Mouse (Mus musculus) left cerebral cortex, adult 2 months (tissue): ENCODE results near the gene Cux2. TPM values are rescaled to one million over a fixed set of nuclear protein-coding genes. Genes with fewer than 3 reads are reported as not detected.

Experiments
- DNase-seq, 2 experiments: peaks; one replicate each; pipeline ENCODE4 v3.0.0; 2021 to 2022; ENCODE audit warnings: low spot score in 2 of 2, mixed read lengths in 1 of 2; ENCODE audit errors: extremely low spot score in 1 of 2
- H3K27ac ChIP-seq: fragments of 200-600 bp; 2 replicates; pipeline ENCODE4 v1.8.1; 2022
- H3K4me3 ChIP-seq: fragments of 200-600 bp; 2 replicates; pipeline ENCODE4 v1.8.1; 2022
- CTCF ChIP-seq: fragments of 200-600 bp; IDR thresholded peaks from 2 replicates; pipeline ENCODE4 v1.8.1; 2022; ENCODE audit warnings: antibody characterized with exemption, mild to moderate bottlenecking, moderate library complexity
- intact Hi-C: fragments of 180-260 bp; cut with DNase I; formaldehyde crosslinking; loops from one replicate; pipeline ENCODE4 v1.15.1; 2025
- total RNA-seq, 2 experiments: library from RNA; stranded (reverse); gene quantifications; 2 replicates each; pipeline ENCODE4 v1.2.3; 2021

The Cux2 gene
- total RNA-seq, 2 experiments from 2014 or later: 194 to 215 TPM

DNA sequence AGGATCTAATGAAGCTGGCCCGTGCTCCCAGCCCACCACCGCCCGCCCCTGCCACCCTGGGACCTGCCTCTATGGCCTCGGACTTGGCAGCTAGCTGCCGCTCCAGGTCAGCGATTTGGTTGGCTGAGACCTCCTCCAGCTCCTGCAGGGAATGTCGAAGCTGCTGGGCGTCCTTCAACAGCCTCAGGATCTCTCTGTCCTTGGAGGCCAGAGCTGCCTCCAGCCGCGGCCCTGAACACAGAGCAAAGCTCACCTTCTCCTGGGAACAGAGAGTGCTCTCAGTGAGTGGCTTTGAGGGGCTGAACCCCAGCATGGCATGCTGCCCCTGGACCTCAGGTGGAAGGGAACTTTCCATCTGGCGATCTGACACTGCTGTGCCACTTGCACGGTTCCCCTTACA lies 173.0 kb downstream of the Cux2 start:
- H3K27ac ChIP-seq: no peak overlapping the region
- intact Hi-C loops: no loop called here
- DNase-seq: no peak
- no peak for TF ChIP-seq CTCF
- H3K4me3 ChIP-seq: no peak overlapping the region

DNA sequence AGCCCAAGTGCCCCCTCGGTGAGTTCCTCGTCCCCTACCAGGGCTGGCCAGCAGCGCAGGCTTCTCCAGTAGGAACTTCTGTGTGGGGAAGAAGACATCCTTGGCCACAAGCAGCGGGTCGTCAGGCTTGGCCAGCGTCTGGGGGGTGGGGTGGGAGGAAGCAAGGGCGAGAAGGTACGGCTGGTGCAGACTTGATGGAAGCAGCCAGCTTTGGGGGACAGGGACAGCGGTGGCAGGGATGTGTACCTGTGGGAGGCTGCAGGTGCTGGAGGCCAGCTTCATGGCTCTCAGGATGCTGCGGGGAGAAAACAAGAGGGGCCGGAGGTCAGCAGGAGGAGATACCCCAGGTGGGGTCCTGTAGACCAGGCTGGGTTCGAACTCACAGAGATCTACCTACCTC lies 174.9 kb downstream of the Cux2 start:
- no peak for TF ChIP-seq CTCF
- Histone ChIP-seq H3K27ac (no peak overlapping the region), H3K4me3 (no peak overlapping the region)
- no peak for DNase-seq
- intact Hi-C loops: no loop called here

DNA sequence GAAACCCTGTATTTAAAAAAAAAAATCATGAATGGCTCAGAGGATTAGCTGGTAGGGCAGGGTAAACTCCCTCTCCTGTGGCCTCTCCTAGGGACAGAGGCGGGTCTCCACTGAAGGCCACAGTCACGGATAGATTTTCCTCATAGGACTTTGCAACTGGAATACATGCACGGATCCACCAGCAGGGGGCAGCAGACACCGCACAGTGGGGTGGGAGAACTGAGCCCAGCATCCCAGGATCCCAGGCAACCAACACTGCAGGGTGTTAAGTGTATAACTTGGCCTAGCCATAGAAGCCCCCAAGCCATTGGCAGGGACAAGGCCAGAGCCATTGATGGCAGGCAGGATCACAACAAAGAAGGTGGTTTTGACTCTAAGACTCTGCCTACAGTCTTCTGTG lies 177.7 kb downstream of the Cux2 start:
- Histone ChIP-seq H3K4me3 (no peak overlapping the region), H3K27ac (no peak overlapping the region)
- intact Hi-C loops: loop anchor here (1.0 to 2.0 kb wide), 2 partner anchors 189 to 217 kb away; no protein-coding TSS in a partner anchor
- TF ChIP-seq CTCF: peak; percentile 99
- peak; percentile 79 to 88 for DNase-seq

DNA sequence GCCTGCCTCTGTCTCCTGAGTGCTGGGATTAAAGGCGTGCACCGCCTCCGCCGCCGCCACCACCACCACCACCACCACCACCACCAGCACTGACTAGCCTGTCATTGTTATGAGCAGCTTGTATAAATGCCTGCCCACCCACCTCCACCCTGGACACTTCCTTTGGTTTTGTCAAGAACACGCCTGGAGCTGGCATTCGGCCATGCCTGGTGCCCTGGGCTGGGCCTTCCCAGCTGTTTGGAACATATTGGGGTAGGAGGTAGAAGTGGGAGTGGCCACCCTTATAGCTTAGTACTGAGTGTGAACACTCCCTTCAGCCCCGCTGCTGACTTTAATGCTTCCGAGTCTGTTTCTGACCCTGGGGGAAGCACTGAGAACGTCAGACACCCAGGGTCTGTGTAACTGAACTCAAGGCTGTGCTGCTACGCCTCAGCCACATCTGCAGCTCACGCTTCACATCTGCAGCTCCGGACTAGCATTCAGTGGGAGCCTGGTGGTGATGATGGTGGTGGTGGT lies 178.3 kb downstream of the Cux2 start:
- no peak for DNase-seq
- Histone ChIP-seq H3K27ac (no peak overlapping the region), H3K4me3 (no peak overlapping the region)
- intact Hi-C loops: loop anchor here (1.0 to 2.0 kb wide), 2 partner anchors 189 to 218 kb away; no protein-coding TSS in a partner anchor
- no peak for TF ChIP-seq CTCF

- H3K27ac ChIP-seq: no peak overlapping the region
- DNase-seq: no peak
- intact Hi-C loops: no loop called here
- H3K4me3 ChIP-seq: no peak overlapping the region
- no peak for TF ChIP-seq CTCF
These were observed 179.1 kb downstream of the Cux2 start for GRCm38 (mm10) chr5:121870832-121871231.

DNA sequence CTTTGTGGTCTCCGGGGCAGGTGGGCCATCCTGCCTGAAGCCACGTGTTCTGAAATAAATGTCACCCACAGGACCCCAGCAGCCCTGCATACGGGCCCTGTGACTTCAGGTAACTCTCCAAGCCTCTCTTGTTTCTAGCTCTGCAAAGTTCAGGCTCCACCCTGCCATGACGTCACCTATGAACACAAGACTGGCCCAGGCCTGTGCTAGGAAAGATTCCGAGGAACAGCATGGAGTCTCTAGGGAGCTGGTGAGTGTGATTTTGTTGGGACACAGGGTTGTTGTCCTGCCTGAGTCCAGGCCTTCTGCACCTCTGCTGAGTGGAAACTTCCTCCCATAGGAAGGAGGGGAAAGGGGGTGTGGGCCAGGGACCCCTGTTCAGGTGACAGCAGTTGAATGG lies 181.9 kb downstream of the Cux2 start:
- DNase-seq: no peak
- TF ChIP-seq CTCF: no peak
- intact Hi-C loops: no loop called here

DNA sequence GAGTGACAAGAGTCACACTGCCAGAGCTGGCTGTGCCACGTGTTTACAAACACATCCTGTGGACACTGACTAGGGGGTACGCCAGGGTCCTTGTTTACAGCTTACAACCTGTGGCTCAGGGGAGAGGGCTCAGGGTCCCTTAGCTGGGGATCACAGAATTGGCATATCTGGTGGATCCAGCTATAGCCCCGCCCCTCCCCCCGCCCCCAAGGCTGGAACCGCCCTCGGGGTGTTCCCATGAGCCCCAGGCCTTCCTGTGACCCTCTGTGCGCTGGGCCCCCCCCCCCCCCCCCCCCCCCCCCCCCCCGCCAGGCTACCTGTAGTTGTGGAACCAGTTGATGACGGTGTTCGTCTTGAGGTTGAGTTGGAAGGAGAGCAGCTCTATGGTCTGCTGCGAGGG lies 185.6 kb downstream of the Cux2 start:
- DNase-seq: no peak
- TF ChIP-seq CTCF: no peak
- Histone ChIP-seq H3K27ac (no peak overlapping the region), H3K4me3 (no peak overlapping the region)
- intact Hi-C loops: no loop called here

More for the DNA sequence above, 181.9 kb downstream of the Cux2 start:
- Histone ChIP-seq H3K4me3 (no peak overlapping the region), H3K27ac (no peak overlapping the region)

GRCm38 (mm10) chr5:121861964-121862363 lies 187.9 kb downstream of the Cux2 start:
- intact Hi-C loops: no loop called here
- no peak for TF ChIP-seq CTCF
- Histone ChIP-seq H3K4me3 (no peak overlapping the region), H3K27ac (no peak overlapping the region)
- DNase-seq: no peak

GRCm38 (mm10) chr5:121858427-121858826 lies 191.5 kb downstream of the Cux2 start:
- no peak overlapping the region for H3K27ac ChIP-seq
- TF ChIP-seq CTCF: no peak
- intact Hi-C loops: no loop called here
- no peak for DNase-seq
- no peak overlapping the region for H3K4me3 ChIP-seq

GRCm38 (mm10) chr5:121856740-121857139 lies 193.2 kb downstream of the Cux2 start:
- intact Hi-C loops: no loop called here
- Histone ChIP-seq H3K27ac (no peak overlapping the region), H3K4me3 (no peak overlapping the region)
- DNase-seq: no peak
- TF ChIP-seq CTCF: no peak

DNA sequence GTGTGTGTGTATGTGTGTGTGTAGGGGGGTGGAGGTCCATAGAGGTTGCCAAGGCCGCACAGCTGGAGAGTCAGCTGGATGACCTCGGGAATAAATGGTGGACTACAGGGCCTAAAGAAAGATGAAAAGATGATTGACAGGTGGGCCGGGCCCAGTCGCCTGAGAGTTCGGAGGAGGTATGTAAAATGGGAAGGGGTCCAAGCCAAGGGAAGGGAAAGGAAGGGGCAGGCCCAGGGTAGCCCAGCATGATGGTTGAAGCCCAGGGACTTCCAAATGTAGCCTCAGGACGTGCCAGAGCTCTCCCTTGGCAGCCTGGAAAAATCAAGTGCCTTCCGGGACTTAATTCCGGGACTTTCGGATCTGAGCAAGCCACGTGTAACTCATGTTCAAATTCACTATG lies 195.1 kb downstream of the Cux2 start:
- no peak for TF ChIP-seq CTCF
- intact Hi-C loops: no loop called here
- Histone ChIP-seq H3K27ac (no peak overlapping the region), H3K4me3 (no peak overlapping the region)
- DNase-seq: no peak

DNA sequence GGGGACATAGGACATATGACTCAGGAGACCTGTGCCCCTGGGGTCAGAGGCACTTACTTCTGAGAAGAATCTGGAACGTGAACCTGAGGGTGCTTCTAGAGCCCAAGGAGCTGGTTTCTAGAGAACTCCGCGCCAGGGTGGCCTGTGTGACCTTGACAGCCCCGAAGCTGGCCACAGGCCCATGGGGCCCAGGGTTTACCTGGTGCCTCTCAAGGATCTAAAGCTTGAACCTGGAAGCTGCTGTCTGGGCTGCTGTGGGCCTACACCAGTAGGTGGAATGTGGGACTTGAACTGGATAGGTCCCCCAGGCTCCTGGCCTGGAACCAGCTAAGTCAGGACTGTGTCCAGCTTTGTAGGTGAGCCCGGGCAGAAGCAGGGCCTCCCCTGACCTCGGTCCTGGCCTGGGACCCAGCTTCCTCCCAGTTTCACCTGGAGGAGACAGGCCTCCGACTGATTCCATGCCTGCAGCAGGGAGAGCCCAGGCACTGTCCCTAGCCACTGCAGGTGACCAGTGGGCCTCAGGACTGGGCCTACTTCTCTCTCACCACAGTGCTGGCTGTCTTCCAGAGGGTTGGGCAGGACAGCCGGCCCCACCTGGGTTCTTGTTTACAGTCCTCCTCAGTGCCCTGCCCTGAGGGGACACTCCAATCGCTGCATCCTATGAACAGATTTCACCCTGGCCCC lies 196.4 kb downstream of the Cux2 start:
- Histone ChIP-seq H3K27ac (no peak overlapping the region), H3K4me3 (no peak overlapping the region)
- no peak for TF ChIP-seq CTCF
- intact Hi-C loops: no loop called here
- no peak for DNase-seq
